In the genomic region with DNA sequence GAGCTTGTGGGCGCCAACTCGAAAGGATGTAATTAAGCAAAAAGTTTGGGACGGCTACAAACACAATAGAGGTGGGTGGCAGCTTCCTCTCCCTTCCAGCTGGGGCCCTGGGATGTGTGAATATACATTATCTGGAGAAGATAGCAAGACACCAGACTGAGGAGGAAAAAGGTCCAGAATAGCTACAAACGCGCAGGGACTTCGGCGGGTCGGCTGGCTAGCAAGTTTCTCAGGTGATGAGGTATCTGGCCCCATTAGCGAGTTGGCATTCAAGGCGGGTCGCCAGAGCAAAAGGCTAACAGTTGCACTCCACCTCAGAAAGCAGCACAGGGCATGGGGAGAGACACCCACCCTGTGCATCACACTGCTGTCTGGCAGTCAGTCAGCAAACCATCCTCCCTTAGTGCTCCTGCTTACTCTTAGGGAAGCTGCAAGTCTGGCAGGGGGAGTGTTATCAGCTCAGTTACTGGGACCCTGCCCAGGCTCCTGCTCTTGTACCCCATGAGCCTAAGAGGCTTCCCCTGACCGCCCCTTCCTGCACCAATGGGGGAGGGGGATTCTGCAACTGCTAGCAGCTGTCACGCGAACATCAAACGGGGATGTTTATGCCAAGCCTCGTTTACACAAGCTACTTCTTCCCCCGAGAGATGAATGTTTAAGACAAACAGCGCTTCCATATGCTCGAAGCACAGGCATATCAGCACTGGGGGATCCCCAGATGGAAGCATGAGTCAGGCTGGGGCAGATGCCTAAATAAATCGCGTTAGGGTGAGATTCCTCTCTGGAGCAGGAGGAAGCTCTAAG, we compare ENCODE assay signal across 9 mouse cellular contexts.
DNase-seq lines count a peak whose midpoint lies in the region; ATAC-seq and TF ChIP-seq lines count a peak whose summit lies in the region.
"Had no signal": no experiment of that assay in that cellular context is flagged by ENCODE, and none has a peak within 500 bp of the region (broad histone marks: within the 10 kb centered on the region; RNA-seq: fewer than 3 reads in every experiment).

No protein-coding gene starts in this region.

- H3K36me3 ChIP-seq in midbrain, embryonic 14.5 days (ENCODE audit: control insufficient read depth, insufficient read depth, low read length): no peaks in the 10 kb centered on the region
- no peaks in the 10 kb centered on the region for H3K36me3 ChIP-seq in midbrain, embryonic 15.5 days (replicated peaks)
- no peaks in the 10 kb centered on the region for H3K36me3 ChIP-seq in liver, postnatal 0 days (replicated peaks; ENCODE audit: insufficient read depth, low read length)
- H3K36me3 ChIP-seq: G1E; limb, embryonic 12.5 days had no signal

- WGBS in midbrain, embryonic 14.5 days: 65% methylated on average over 21 of the region's 21 CpGs
- 65% methylated on average over 21 of the region's 21 CpGs for WGBS in midbrain, embryonic 15.5 days
- 64% methylated on average over 21 of the region's 21 CpGs for WGBS in liver, postnatal 0 days (ENCODE audit: insufficient replicate concordance)

- no peak for TF ChIP-seq EP300 in liver, postnatal 0 days (IDR thresholded peaks at IDR 0.05; ENCODE audit: low read depth)

- intact Hi-C loops in left cerebral cortex, adult 2 months (cut with DNase I): loop anchor here (2.0 to 5.0 kb wide), 8 partner anchors 41 to 333 kb away; a partner anchor contains a TSS

- no peaks in the 10 kb centered on the region for H3K27me3 ChIP-seq in midbrain, embryonic 14.5 days (ENCODE audit: control insufficient read depth, insufficient read depth, low read length)
- H3K27me3 ChIP-seq in midbrain, embryonic 15.5 days (replicated peaks): no peaks in the 10 kb centered on the region
- H3K27me3 ChIP-seq in liver, postnatal 0 days (ENCODE audit: insufficient read depth, low read length): no peaks in the 10 kb centered on the region
- H3K27me3 ChIP-seq: limb, embryonic 12.5 days had no signal

- H3K4me2 ChIP-seq in midbrain, embryonic 14.5 days (ENCODE audit: low read length): no peak overlapping the region
- no peak overlapping the region for H3K4me2 ChIP-seq in midbrain, embryonic 15.5 days
- H3K4me2 ChIP-seq in liver, postnatal 0 days (ENCODE audit: low read depth, low read length): no peak overlapping the region
- H3K4me2 ChIP-seq: limb, embryonic 12.5 days had no signal

- peak; percentile 51 for DNase-seq in midbrain, embryonic 14.5 days
- DNase-seq in frontal cortex, postnatal 14 days (ENCODE audit: low spot score in 2 of 2): peak; percentile 37 to 52
- DNase-seq in left cerebral cortex, adult 2 months (ENCODE audit: extremely low spot score in 1 of 2, low spot score in 2 of 2): peak; percentile 46 to 70
- DNase-seq in thymus, postnatal 14 days: peak; percentile 53
- no peak for DNase-seq in adrenal gland, adult 8-10 months
- no peak for DNase-seq in liver, postnatal 0 days

- TF ChIP-seq CTCF in left cerebral cortex, adult 2 months (IDR thresholded peaks at IDR 0.05): no peak
- no peak for TF ChIP-seq CTCF in liver, postnatal 0 days (IDR thresholded peaks at IDR 0.05; ENCODE audit: low read depth)

- H3K4me3 ChIP-seq in midbrain, embryonic 14.5 days (replicated peaks; ENCODE audit: low read depth, low read length): no peak overlapping the region
- H3K4me3 ChIP-seq in midbrain, embryonic 15.5 days: no peak overlapping the region
- no peak overlapping the region for H3K4me3 ChIP-seq in left cerebral cortex, adult 2 months
- H3K4me3 ChIP-seq in liver, postnatal 0 days (ENCODE audit: low read depth, low read length): no peak overlapping the region
- H3K4me3 ChIP-seq: limb, embryonic 12.5 days had no signal

- H3K27ac ChIP-seq in midbrain, embryonic 14.5 days (replicated peaks; ENCODE audit: low read depth, low read length): no peak overlapping the region
- no peak overlapping the region for H3K27ac ChIP-seq in midbrain, embryonic 15.5 days
- peak overlapping the region; percentile 69 for H3K27ac ChIP-seq in left cerebral cortex, adult 2 months
- H3K27ac ChIP-seq in liver, postnatal 0 days (ENCODE audit: low read depth): no peak overlapping the region
- H3K27ac ChIP-seq: limb, embryonic 12.5 days had no signal

- ATAC-seq in midbrain, embryonic 14.5 days (ENCODE audit: low FRiP score, low TSS enrichment): no peak
- ATAC-seq in midbrain, embryonic 15.5 days (replicated peaks): no peak
- no peak for ATAC-seq in liver, postnatal 0 days

- no peaks in the 10 kb centered on the region for H3K4me1 ChIP-seq in midbrain, embryonic 14.5 days (ENCODE audit: control insufficient read depth, insufficient read depth, low read length)
- peaks cover 8% of the 10 kb centered on the region for H3K4me1 ChIP-seq in midbrain, embryonic 15.5 days
- no peaks in the 10 kb centered on the region for H3K4me1 ChIP-seq in liver, postnatal 0 days (ENCODE audit: insufficient read depth)

- H3K9ac ChIP-seq in midbrain, embryonic 14.5 days (replicated peaks; ENCODE audit: low read length): no peak overlapping the region
- no peak overlapping the region for H3K9ac ChIP-seq in midbrain, embryonic 15.5 days
- H3K9ac ChIP-seq in liver, postnatal 0 days (replicated peaks): no peak overlapping the region
- H3K9ac ChIP-seq: limb, embryonic 12.5 days had no signal

- H3K9me3 ChIP-seq in midbrain, embryonic 14.5 days (ENCODE audit: control insufficient read depth, low read length): no peaks in the 10 kb centered on the region
- H3K9me3 ChIP-seq in midbrain, embryonic 15.5 days: no peaks in the 10 kb centered on the region
- H3K9me3 ChIP-seq in liver, postnatal 0 days (ENCODE audit: low read length): no peaks in the 10 kb centered on the region
- H3K9me3 ChIP-seq: limb, embryonic 12.5 days had no signal

Comparison
In these comparisons a context has a peak if more than half of its experiments do, and no peak if none do; other contexts are left out.
1. DNase-seq: peak in midbrain, embryonic 14.5 days (single experiment), frontal cortex, postnatal 14 days (2 of 2), left cerebral cortex, adult 2 months (2 of 2) and thymus, postnatal 14 days (single experiment); none in adrenal gland, adult 8-10 months (single experiment) and liver, postnatal 0 days (single experiment).